Comparison of ENCODE assay signal across 30 mouse cellular contexts in genomic region chr11:108562076-108562475, GRCm38 (mm10).
DNase-seq lines count a peak whose midpoint lies in the region; ATAC-seq and TF ChIP-seq lines count a peak whose summit lies in the region.
"Had no signal": no experiment of that assay in that cellular context is flagged by ENCODE, and none has a peak within 500 bp of the region (broad histone marks: within the 10 kb centered on the region; RNA-seq: fewer than 3 reads in every experiment).

No protein-coding gene starts in this region.

- no peak overlapping the region for H3K4me2 ChIP-seq in forebrain, embryonic 12.5 days
- no peak overlapping the region for H3K4me2 ChIP-seq in lung, embryonic 16.5 days (ENCODE audit: low read depth, low read length)
- no peak overlapping the region for H3K4me2 ChIP-seq in lung, postnatal 0 days (replicated peaks; ENCODE audit: low read depth, low read length)
- H3K4me2 ChIP-seq in forebrain, embryonic 15.5 days (replicated peaks) = no peak overlapping the region
- H3K4me2 ChIP-seq: embryonic facial prominence, embryonic 13.5 days; heart, embryonic 15.5 days; limb, embryonic 15.5 days; midbrain, embryonic 13.5 days; neural tube, embryonic 15.5 days had no signal

- no peaks in the 10 kb centered on the region for H3K9me3 ChIP-seq in forebrain, embryonic 12.5 days
- no peaks in the 10 kb centered on the region for H3K9me3 ChIP-seq in forebrain, embryonic 10.5 days
- H3K9me3 ChIP-seq in lung, embryonic 16.5 days (ENCODE audit: control insufficient read depth, low read length) = no peaks in the 10 kb centered on the region
- no peaks in the 10 kb centered on the region for H3K9me3 ChIP-seq in lung, postnatal 0 days (ENCODE audit: low read length)
- no peaks in the 10 kb centered on the region for H3K9me3 ChIP-seq in forebrain, embryonic 15.5 days
- H3K9me3 ChIP-seq: embryonic facial prominence, embryonic 13.5 days; heart, embryonic 10.5 days; heart, embryonic 15.5 days; limb, embryonic 10.5 days; limb, embryonic 15.5 days; midbrain, embryonic 13.5 days; neural tube, embryonic 15.5 days had no signal

- no peak for TF ChIP-seq CTCF in lung, postnatal 0 days (IDR thresholded peaks at IDR 0.05)

- no peaks in the 10 kb centered on the region for H3K27me3 ChIP-seq in forebrain, embryonic 12.5 days
- H3K27me3 ChIP-seq in forebrain, embryonic 10.5 days (ENCODE audit: poor library complexity, severe bottlenecking) = no peaks in the 10 kb centered on the region
- H3K27me3 ChIP-seq in lung, embryonic 16.5 days (ENCODE audit: control insufficient read depth, insufficient read depth, low read depth, low read length) = no peaks in the 10 kb centered on the region
- H3K27me3 ChIP-seq in lung, postnatal 0 days (replicated peaks; ENCODE audit: insufficient read depth, low read length) = no peaks in the 10 kb centered on the region
- H3K27me3 ChIP-seq in forebrain, embryonic 15.5 days = no peaks in the 10 kb centered on the region
- H3K27me3 ChIP-seq: embryonic facial prominence, embryonic 13.5 days; heart, embryonic 15.5 days; limb, embryonic 15.5 days; midbrain, embryonic 13.5 days; neural tube, embryonic 15.5 days had no signal

- no peak for DNase-seq in forebrain, embryonic 10.5 days (ENCODE audit: extremely low spot score, low spot score)
- DNase-seq in lung, postnatal 0 days (ENCODE audit: low spot score) = no peak
- DNase-seq in spleen, postnatal 10 days (ENCODE audit: low spot score in 2 of 2) = no peak
- DNase-seq in cerebellum, adult 9-10 months = no peak
- DNase-seq: adrenal gland, adult 8-10 months; cerebellum, adult 11 months; cerebellum, adult 9-11 months; embryo, embryonic 11 days; gastrocnemius, postnatal 25 days; heart, adult 11 months; kidney, adult 9 months; kidney, postnatal 14 days; layer of hippocampus, adult 9-11 months; right cerebral cortex, postnatal 25 days; thymus, postnatal 14 days had no signal

- WGBS in forebrain, embryonic 12.5 days = 59% methylated on average over 5 of the region's 5 CpGs
- 82% methylated on average over 5 of the region's 5 CpGs for WGBS in forebrain, embryonic 10.5 days
- 40% methylated on average over 5 of the region's 5 CpGs for WGBS in lung, embryonic 16.5 days
- WGBS in lung, postnatal 0 days = 47% methylated on average over 5 of the region's 5 CpGs
- 32% methylated on average over 5 of the region's 5 CpGs for WGBS in forebrain, embryonic 15.5 days

- H3K4me1 ChIP-seq in forebrain, embryonic 12.5 days = peaks cover 7% of the 10 kb centered on the region; the same call in 1 of the 2 replicates
- peaks cover 42% of the 10 kb centered on the region for H3K4me1 ChIP-seq in forebrain, embryonic 10.5 days
- H3K4me1 ChIP-seq in lung, embryonic 16.5 days (replicated peaks; ENCODE audit: control insufficient read depth, insufficient read depth, low read length) = no peaks in the 10 kb centered on the region
- no peaks in the 10 kb centered on the region for H3K4me1 ChIP-seq in lung, postnatal 0 days (ENCODE audit: insufficient read depth, low read depth, low read length)
- peaks cover 14% of the 10 kb centered on the region for H3K4me1 ChIP-seq in forebrain, embryonic 15.5 days
- H3K4me1 ChIP-seq: heart, embryonic 10.5 days; heart, embryonic 15.5 days; limb, embryonic 15.5 days; neural tube, embryonic 15.5 days had no signal

- no peak overlapping the region for H3K4me3 ChIP-seq in forebrain, embryonic 12.5 days (replicated peaks)
- no peak overlapping the region for H3K4me3 ChIP-seq in forebrain, embryonic 10.5 days
- H3K4me3 ChIP-seq in lung, embryonic 16.5 days (ENCODE audit: low read length) = no peak overlapping the region
- H3K4me3 ChIP-seq in lung, postnatal 0 days (ENCODE audit: low read depth, low read length) = no peak overlapping the region
- no peak overlapping the region for H3K4me3 ChIP-seq in forebrain, embryonic 15.5 days
- H3K4me3 ChIP-seq: embryonic facial prominence, embryonic 13.5 days; erythroblast, embryonic 14.5 days; heart, embryonic 10.5 days; heart, embryonic 15.5 days; limb, embryonic 10.5 days; limb, embryonic 15.5 days; midbrain, embryonic 13.5 days; neural tube, embryonic 15.5 days had no signal

- ATAC-seq in forebrain, embryonic 12.5 days (ENCODE audit: low FRiP score) = no peak
- peak; percentile 20; the same call in 1 of the 2 replicates for ATAC-seq in lung, embryonic 16.5 days (ENCODE audit: low read depth)
- no peak for ATAC-seq in lung, postnatal 0 days
- ATAC-seq in forebrain, embryonic 15.5 days (replicated peaks) = 0 out of 2 replicates have a peak, but pooled peaks have one; percentile 55
- ATAC-seq: intestine, postnatal 0 days; midbrain, embryonic 13.5 days had no signal

- no peaks in the 10 kb centered on the region for H3K36me3 ChIP-seq in forebrain, embryonic 12.5 days (replicated peaks)
- no peaks in the 10 kb centered on the region for H3K36me3 ChIP-seq in forebrain, embryonic 10.5 days (replicated peaks)
- no peaks in the 10 kb centered on the region for H3K36me3 ChIP-seq in lung, embryonic 16.5 days (ENCODE audit: control insufficient read depth, insufficient read depth, low read length)
- H3K36me3 ChIP-seq in lung, postnatal 0 days (ENCODE audit: insufficient read depth, low read length) = no peaks in the 10 kb centered on the region
- H3K36me3 ChIP-seq in forebrain, embryonic 15.5 days = no peaks in the 10 kb centered on the region
- H3K36me3 ChIP-seq: embryonic facial prominence, embryonic 13.5 days; G1E; heart, embryonic 10.5 days; heart, embryonic 15.5 days; limb, embryonic 10.5 days; limb, embryonic 15.5 days; midbrain, embryonic 13.5 days; neural tube, embryonic 15.5 days had no signal

- no peak overlapping the region for H3K9ac ChIP-seq in forebrain, embryonic 12.5 days
- H3K9ac ChIP-seq in lung, embryonic 16.5 days (ENCODE audit: low read length) = no peak overlapping the region
- H3K9ac ChIP-seq in lung, postnatal 0 days (replicated peaks; ENCODE audit: low read depth) = no peak overlapping the region
- H3K9ac ChIP-seq in forebrain, embryonic 15.5 days (replicated peaks) = no peak overlapping the region
- H3K9ac ChIP-seq: embryonic facial prominence, embryonic 13.5 days; heart, embryonic 15.5 days; limb, embryonic 15.5 days; liver, embryonic 14.5 days; midbrain, embryonic 13.5 days; neural tube, embryonic 15.5 days had no signal

- 0 out of 2 replicates have a peak overlapping the region, but pooled peaks have one; percentile 2 for H3K27ac ChIP-seq in forebrain, embryonic 12.5 days
- H3K27ac ChIP-seq in forebrain, embryonic 10.5 days = no peak overlapping the region
- H3K27ac ChIP-seq in lung, embryonic 16.5 days (ENCODE audit: low read length) = no peak overlapping the region
- no peak overlapping the region for H3K27ac ChIP-seq in lung, postnatal 0 days (ENCODE audit: low read length)
- peak overlapping the region; percentile 43; the same call in 1 of the 2 replicates for H3K27ac ChIP-seq in forebrain, embryonic 15.5 days (replicated peaks)
- H3K27ac ChIP-seq: embryonic facial prominence, embryonic 13.5 days; heart, embryonic 10.5 days; heart, embryonic 15.5 days; limb, embryonic 10.5 days; limb, embryonic 15.5 days; liver, embryonic 14.5 days; macrophage; midbrain, embryonic 13.5 days; neural tube, embryonic 15.5 days had no signal

- TF ChIP-seq EP300 in lung, postnatal 0 days (IDR thresholded peaks at IDR 0.05) = no peak

Comparison
In these comparisons a context has a peak if more than half of its experiments do, and no peak if none do; other contexts are left out.
1. ATAC-seq: peak in lung, embryonic 16.5 days (single experiment) and forebrain, embryonic 15.5 days (single experiment); none in forebrain, embryonic 12.5 days (single experiment) and lung, postnatal 0 days (single experiment).
2. H3K27ac ChIP-seq: peak in forebrain, embryonic 12.5 days (single experiment) and forebrain, embryonic 15.5 days (single experiment); none in forebrain, embryonic 10.5 days (single experiment), lung, embryonic 16.5 days (single experiment) and lung, postnatal 0 days (single experiment).